ENCODE assay signal across 11 mouse cellular contexts in the genomic region with DNA sequence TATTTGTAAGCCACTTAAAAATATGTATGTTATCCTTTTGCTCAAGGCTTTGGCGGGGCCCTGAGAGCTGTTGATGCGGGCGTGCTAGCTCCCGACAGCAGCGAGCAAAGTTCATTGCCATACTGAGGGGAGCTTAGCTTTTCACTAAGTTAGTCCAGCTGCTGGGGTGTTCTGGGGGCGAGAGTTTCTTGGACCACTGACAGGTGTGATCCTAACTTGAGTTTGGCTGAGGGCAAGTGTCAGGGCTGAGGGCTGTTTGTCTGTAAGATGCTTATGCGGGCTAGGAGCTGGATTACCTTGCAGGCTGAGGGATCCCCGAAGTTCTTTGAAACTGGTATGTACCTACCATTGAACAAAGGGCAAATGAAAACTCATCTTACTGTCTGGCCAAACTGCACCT.
A peak's percentile ranks its signal among the peaks of the same experiment; 100 is the strongest.
DNase-seq lines count a peak whose midpoint lies in the region; ATAC-seq lines count a peak whose summit lies in the region.
"Had no signal": no experiment of that assay in that cellular context is flagged by ENCODE, and none has a peak within 500 bp of the region (broad histone marks: within the 10 kb centered on the region; RNA-seq: fewer than 3 reads in every experiment).

No protein-coding gene starts in this region.

- H3K4me1 ChIP-seq in forebrain, embryonic 11.5 days (replicated peaks; ENCODE audit: control insufficient read depth, insufficient read depth, low read length) = peaks cover 21% of the 10 kb centered on the region

- H3K4me3 ChIP-seq in forebrain, embryonic 11.5 days (ENCODE audit: low read depth, low read length) = peak overlapping the region; percentile 18; the same call in 1 of the 2 replicates
- H3K4me3 ChIP-seq: erythroblast, embryonic 14.5 days had no signal

- peak; percentile 21 for DNase-seq in layer of hippocampus, adult 11-12 months (ENCODE audit: low spot score)
- DNase-seq in layer of hippocampus, adult 8-10 months (ENCODE audit: low spot score in 2 of 2) = no peak
- peak; percentile 53 for DNase-seq in forebrain, embryonic 11.5 days (ENCODE audit: low spot score)
- peak; percentile 41 for DNase-seq in left cerebral cortex, postnatal 4 days
- DNase-seq in right cerebral cortex, postnatal 10 days (ENCODE audit: low spot score in 2 of 2) = peak; percentile 46 to 53
- no peak for DNase-seq in gastrocnemius, postnatal 4 days (ENCODE audit: low spot score in 2 of 2)
- DNase-seq in testis, postnatal 10 days (ENCODE audit: low spot score) = no peak
- no peak for DNase-seq in kidney, postnatal 14 days

- no peak for ATAC-seq in forebrain, embryonic 11.5 days (replicated peaks; ENCODE audit: low FRiP score)
- ATAC-seq: CD4-positive, CD25-positive, alpha-beta regulatory T cell, adult 4 months had no signal

- H3K27ac ChIP-seq in forebrain, embryonic 11.5 days (ENCODE audit: low read depth, low read length) = peak overlapping the region; percentile 82
- H3K27ac ChIP-seq: kidney, postnatal 0 days had no signal

- H3K9me3 ChIP-seq in forebrain, embryonic 11.5 days (ENCODE audit: control insufficient read depth, low read length) = no peaks in the 10 kb centered on the region

- H3K4me2 ChIP-seq in forebrain, embryonic 11.5 days (ENCODE audit: low read depth, low read length, severe bottlenecking) = peak overlapping the region; percentile 46

- 0 out of 2 replicates have a peak, but pooled peaks cover 2% of the 10 kb centered on the region for H3K27me3 ChIP-seq in forebrain, embryonic 11.5 days (ENCODE audit: control insufficient read depth, insufficient read depth, low read length)

- H3K36me3 ChIP-seq in forebrain, embryonic 11.5 days (ENCODE audit: control insufficient read depth, insufficient read depth, low read length) = no peaks in the 10 kb centered on the region

- H3K9ac ChIP-seq in forebrain, embryonic 11.5 days (ENCODE audit: low read length) = peak overlapping the region; percentile 75

- under 1% methylated on average over 8 of the region's 8 CpGs for WGBS in forebrain, embryonic 11.5 days

- intact Hi-C loops in left cerebral cortex, postnatal 4 days (cut with DNase I) = loop anchor here (2.0 to 10.0 kb wide), 6 partner anchors 222 to 820 kb away; no protein-coding TSS in a partner anchor

Comparison
In these comparisons a context has a peak if more than half of its experiments do, and no peak if none do; other contexts are left out.
1. DNase-seq: peak in layer of hippocampus, adult 11-12 months (single experiment), forebrain, embryonic 11.5 days (single experiment), left cerebral cortex, postnatal 4 days (single experiment) and right cerebral cortex, postnatal 10 days (2 of 2); none in layer of hippocampus, adult 8-10 months (0 of 2), gastrocnemius, postnatal 4 days (0 of 2), testis, postnatal 10 days (single experiment) and kidney, postnatal 14 days (single experiment).